Mouse (Mus musculus) forebrain, embryonic 13.5 days (tissue): ENCODE data around the gene Fam25c. TPM values are rescaled to one million over a fixed set of nuclear protein-coding genes. Genes with fewer than 3 reads are reported as not detected.

Experiments used
- ATAC-seq: fragments of 200-750 bp; cut with Nextera tagmentation; 2 replicates; pipeline ENCODE4 v1.8.0; 2017
- H3K27ac ChIP-seq: fragments of 300-500 bp; sonication (generic); 2 replicates; pipeline ENCODE4 v1.5.1; 2015; ENCODE audit warnings: inconsistent platforms, mild to moderate bottlenecking, moderate library complexity
- H3K27me3 ChIP-seq: fragments of 300-500 bp; sonication (generic); 2 replicates; pipeline ENCODE4 v1.6.1; 2015; ENCODE audit warnings: mild to moderate bottlenecking, inconsistent platforms
- H3K36me3 ChIP-seq: fragments of 300-500 bp; sonication (generic); 2 replicates; pipeline ENCODE4 v1.6.1; 2015; ENCODE audit warnings: mild to moderate bottlenecking, inconsistent platforms; ENCODE audit not compliant: poor library complexity, severe bottlenecking
- H3K4me1 ChIP-seq: fragments of 300-500 bp; sonication (generic); 2 replicates; pipeline ENCODE4 v1.6.1; 2015; ENCODE audit warnings: inconsistent platforms
- H3K4me2 ChIP-seq: fragments of 300-500 bp; sonication (generic); 2 replicates; pipeline ENCODE4 v1.6.1; 2015; ENCODE audit warnings: inconsistent platforms, mild to moderate bottlenecking, moderate library complexity
- H3K4me3 ChIP-seq: fragments of 300-500 bp; sonication (generic); 2 replicates; pipeline ENCODE4 v1.5.1; 2015; ENCODE audit warnings: mild to moderate bottlenecking, inconsistent platforms
- H3K9ac ChIP-seq: fragments of 300-500 bp; sonication (generic); 2 replicates; pipeline ENCODE4 v1.6.1; 2015; ENCODE audit warnings: mild to moderate bottlenecking, inconsistent platforms
- H3K9me3 ChIP-seq: fragments of 300-500 bp; sonication (generic); replicated peaks from 2 replicates; pipeline ENCODE4 v1.6.1; 2016; ENCODE audit warnings: inconsistent platforms
- WGBS: fragments of 180-500 bp; shearing (Covaris S2); methylation state at CpG from one replicate; pipeline ENCODE4 v1.1.7; 2015; 5-methylcytosine and 5-hydroxymethylcytosine counted together
- polyA plus RNA-seq: library from polyadenylated mRNA; unstranded; fragments of >200 nt; fragmentation: Nextera tagmentation; extraction: Ambion mirVana; gene quantifications from 2 replicates; pipeline ENCODE4 v1.2.1, GENCODE M21; 2015

Gene Fam25c
- polyA plus RNA-seq, 1 experiment from 2014 or later = not detected

- no peaks in the 10 kb centered on the region for H3K9me3 ChIP-seq
- no peaks in the 10 kb centered on the region for H3K27me3 ChIP-seq
- H3K4me3 ChIP-seq = no peak overlapping the region
- H3K4me1 ChIP-seq = no peaks in the 10 kb centered on the region
- WGBS = 64% methylated on average over 12 of the region's 12 CpGs
- H3K27ac ChIP-seq = no peak overlapping the region
- no peak overlapping the region for H3K9ac ChIP-seq
- peaks cover 33% of the 10 kb centered on the region for H3K36me3 ChIP-seq
- ATAC-seq = peak; percentile 36; the same call in 1 of the 2 replicates
- no peak overlapping the region for H3K4me2 ChIP-seq
These were observed 9.3 kb downstream of the Fam25c start for GRCm38 (mm10) chr14:34345771-34346566.

- H3K4me1 ChIP-seq = no peaks in the 10 kb centered on the region
- H3K4me3 ChIP-seq = no peak overlapping the region
- H3K4me2 ChIP-seq = no peak overlapping the region
- H3K36me3 ChIP-seq = peaks cover 46% of the 10 kb centered on the region
- H3K27me3 ChIP-seq = no peaks in the 10 kb centered on the region
- H3K27ac ChIP-seq = no peak overlapping the region
- ATAC-seq = no peak
- H3K9me3 ChIP-seq = no peaks in the 10 kb centered on the region
- 81% methylated on average over 5 of the region's 5 CpGs for WGBS
- no peak overlapping the region for H3K9ac ChIP-seq
These were observed 10.9 kb downstream of the Fam25c start for GRCm38 (mm10) chr14:34344361-34344760.

- no peak overlapping the region for H3K4me2 ChIP-seq
- peaks cover 53% of the 10 kb centered on the region for H3K36me3 ChIP-seq
- 94% methylated on average over 4 of the region's 4 CpGs for WGBS
- H3K27me3 ChIP-seq = no peaks in the 10 kb centered on the region
- no peak overlapping the region for H3K9ac ChIP-seq
- H3K4me1 ChIP-seq = no peaks in the 10 kb centered on the region
- no peak for ATAC-seq
- H3K4me3 ChIP-seq = no peak overlapping the region
- no peaks in the 10 kb centered on the region for H3K9me3 ChIP-seq
- no peak overlapping the region for H3K27ac ChIP-seq
These were observed 12.2 kb downstream of the Fam25c start for GRCm38 (mm10) chr14:34343078-34343477.

- Histone ChIP-seq H3K27ac (no peak overlapping the region), H3K4me2 (no peak overlapping the region), H3K9ac (no peak overlapping the region), H3K4me3 (no peak overlapping the region), H3K27me3 (no peaks in the 10 kb centered on the region), H3K36me3 (peaks cover 64% of the 10 kb centered on the region), H3K4me1 (no peaks in the 10 kb centered on the region), H3K9me3 (no peaks in the 10 kb centered on the region)
- 90% methylated on average over 4 of the region's 4 CpGs for WGBS
- ATAC-seq = no peak
These were observed 13.2 kb downstream of the Fam25c start for GRCm38 (mm10) chr14:34341993-34342392.

- Histone ChIP-seq H3K4me2 (no peak overlapping the region), H3K9me3 (no peaks in the 10 kb centered on the region), H3K4me1 (no peaks in the 10 kb centered on the region), H3K27ac (no peak overlapping the region; the same call in 1 of the 2 replicates), H3K36me3 (peaks cover 88% of the 10 kb centered on the region), H3K27me3 (no peaks in the 10 kb centered on the region), H3K9ac (no peak overlapping the region), H3K4me3 (no peak overlapping the region)
- 46% methylated on average over 1 of the region's 1 CpGs for WGBS
- no peak for ATAC-seq
These were observed 15.8 kb downstream of the Fam25c start for GRCm38 (mm10) chr14:34339446-34339845.

- Histone ChIP-seq H3K27ac (peak overlapping the region; percentile 48), H3K4me2 (no peak overlapping the region), H3K4me3 (no peak overlapping the region), H3K27me3 (no peaks in the 10 kb centered on the region), H3K4me1 (peaks cover 6% of the 10 kb centered on the region), H3K36me3 (peaks cover 75% of the 10 kb centered on the region), H3K9me3 (no peaks in the 10 kb centered on the region), H3K9ac (no peak overlapping the region)
- peak; percentile 85 for ATAC-seq
- 79% methylated on average over 5 of the region's 5 CpGs for WGBS
These were observed 22.8 kb downstream of the Fam25c start for GRCm38 (mm10) chr14:34332476-34332875.

- no peaks in the 10 kb centered on the region for H3K9me3 ChIP-seq
- H3K9ac ChIP-seq = no peak overlapping the region
- no peak overlapping the region for H3K4me3 ChIP-seq
- 61% methylated on average over 3 of the region's 3 CpGs for WGBS
- no peaks in the 10 kb centered on the region for H3K27me3 ChIP-seq
- ATAC-seq = peak; percentile 60
- peaks cover 69% of the 10 kb centered on the region for H3K36me3 ChIP-seq
- H3K4me1 ChIP-seq = peaks cover 6% of the 10 kb centered on the region
- no peak overlapping the region for H3K27ac ChIP-seq
- H3K4me2 ChIP-seq = no peak overlapping the region
These were observed 23.3 kb downstream of the Fam25c start for GRCm38 (mm10) chr14:34331886-34332285.

GRCm38 (mm10) chr14:34330657-34331158 is 24.5 kb downstream of the Fam25c start:
- no peak overlapping the region for H3K27ac ChIP-seq
- ATAC-seq = peak; percentile 50; the same call in 1 of the 2 replicates
- WGBS = 84% methylated on average over 9 of the region's 9 CpGs
- H3K36me3 ChIP-seq = peaks cover 69% of the 10 kb centered on the region
- no peaks in the 10 kb centered on the region for H3K9me3 ChIP-seq
- no peak overlapping the region for H3K9ac ChIP-seq
- no peaks in the 10 kb centered on the region for H3K27me3 ChIP-seq
- H3K4me2 ChIP-seq = no peak overlapping the region
- no peak overlapping the region for H3K4me3 ChIP-seq
- H3K4me1 ChIP-seq = peaks cover 6% of the 10 kb centered on the region

GRCm38 (mm10) chr14:34327618-34328017 is 27.6 kb downstream of the Fam25c start:
- H3K36me3 ChIP-seq = peaks cover 67% of the 10 kb centered on the region

GRCm38 (mm10) chr14:34326606-34327005 is 28.6 kb downstream of the Fam25c start:
- Histone ChIP-seq H3K36me3 (peaks cover 65% of the 10 kb centered on the region), H3K4me3 (no peak overlapping the region), H3K27me3 (no peaks in the 10 kb centered on the region), H3K9ac (no peak overlapping the region), H3K4me1 (peaks cover 2% of the 10 kb centered on the region; the same call in 1 of the 2 replicates), H3K27ac (no peak overlapping the region), H3K4me2 (no peak overlapping the region), H3K9me3 (no peaks in the 10 kb centered on the region)
- no peak for ATAC-seq
- WGBS = 94% methylated on average over 3 of the region's 3 CpGs

More at GRCm38 (mm10) chr14:34327618-34328017, 27.6 kb downstream of the Fam25c start:
- no peak overlapping the region for H3K27ac ChIP-seq
- no peak overlapping the region for H3K4me2 ChIP-seq
- H3K4me3 ChIP-seq = no peak overlapping the region
- H3K4me1 ChIP-seq = peaks cover 6% of the 10 kb centered on the region
- WGBS = 93% methylated on average over 1 of the region's 1 CpGs
- H3K27me3 ChIP-seq = no peaks in the 10 kb centered on the region
- H3K9ac ChIP-seq = no peak overlapping the region
- H3K9me3 ChIP-seq = no peaks in the 10 kb centered on the region
- ATAC-seq = no peak

- H3K4me1 ChIP-seq = no peaks in the 10 kb centered on the region
- 98% methylated on average over 5 of the region's 5 CpGs for WGBS
- H3K27ac ChIP-seq = no peak overlapping the region
- H3K36me3 ChIP-seq = peaks cover 58% of the 10 kb centered on the region
- no peak overlapping the region for H3K4me2 ChIP-seq
- H3K4me3 ChIP-seq = no peak overlapping the region
- no peak overlapping the region for H3K9ac ChIP-seq
- ATAC-seq = no peak
- H3K27me3 ChIP-seq = no peaks in the 10 kb centered on the region
- H3K9me3 ChIP-seq = no peaks in the 10 kb centered on the region
These were observed 31.6 kb downstream of the Fam25c start for GRCm38 (mm10) chr14:34323576-34324085.

- no peak overlapping the region for H3K4me2 ChIP-seq
These were observed 37.1 kb downstream of the Fam25c start for GRCm38 (mm10) chr14:34318113-34318512.

More at GRCm38 (mm10) chr14:34318113-34318512, 37.1 kb downstream of the Fam25c start:
- no peak for ATAC-seq
- H3K36me3 ChIP-seq = peaks cover 27% of the 10 kb centered on the region
- no peak overlapping the region for H3K9ac ChIP-seq
- no peak overlapping the region for H3K4me3 ChIP-seq
- no peaks in the 10 kb centered on the region for H3K9me3 ChIP-seq
- H3K27me3 ChIP-seq = no peaks in the 10 kb centered on the region
- no peak overlapping the region for H3K27ac ChIP-seq
- peaks cover 14% of the 10 kb centered on the region for H3K4me1 ChIP-seq
